Mouse (Mus musculus): ENCODE measurements around the gene Rab21.

Rab21 gene

DNA sequence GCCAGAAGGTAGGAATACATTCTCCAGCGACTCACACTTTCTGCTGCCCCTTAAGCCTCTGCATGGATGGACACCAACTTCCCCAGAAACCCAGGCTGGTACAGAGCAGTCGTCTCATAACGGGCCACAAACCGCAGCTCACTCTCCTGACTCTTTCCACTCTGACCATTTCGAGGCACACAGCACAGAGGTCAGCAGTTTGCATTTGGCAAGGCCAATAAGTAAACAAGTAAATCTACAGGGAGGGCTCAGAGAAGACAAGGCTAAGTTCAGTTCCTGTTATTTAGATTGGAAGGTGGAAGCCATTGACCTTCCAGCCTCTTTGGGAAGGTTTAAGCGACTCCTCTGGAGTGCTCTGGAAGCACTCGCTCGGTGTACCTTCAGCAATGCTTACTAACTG is 26.5 kb downstream of the Rab21 start:
- no peak for DNase-seq (ENCODE audit: low read depth in 2 of 2, low spot score in 2 of 2)

DNA sequence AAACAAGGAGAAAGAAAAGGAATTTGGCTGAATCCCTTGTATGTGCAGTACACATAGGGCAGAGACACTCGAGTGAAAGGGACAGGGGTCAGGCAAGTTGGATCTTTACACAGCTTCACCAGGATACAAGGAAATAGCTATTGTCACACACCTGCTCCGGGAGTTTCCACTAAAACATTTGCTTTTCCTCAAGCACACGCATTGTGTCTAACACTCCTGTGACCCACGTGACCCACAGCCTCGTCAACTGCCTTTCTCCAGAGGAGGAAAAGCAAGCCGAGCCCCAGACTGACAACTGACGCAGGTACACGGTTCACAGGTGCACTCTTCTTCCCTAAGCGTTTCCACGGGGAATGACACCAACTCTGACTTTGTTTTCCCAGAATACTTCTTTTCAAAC is 31.2 kb downstream of the Rab21 start:
- DNase-seq (ENCODE audit: low read depth in 2 of 2, low spot score in 2 of 2) = no peak

DNA sequence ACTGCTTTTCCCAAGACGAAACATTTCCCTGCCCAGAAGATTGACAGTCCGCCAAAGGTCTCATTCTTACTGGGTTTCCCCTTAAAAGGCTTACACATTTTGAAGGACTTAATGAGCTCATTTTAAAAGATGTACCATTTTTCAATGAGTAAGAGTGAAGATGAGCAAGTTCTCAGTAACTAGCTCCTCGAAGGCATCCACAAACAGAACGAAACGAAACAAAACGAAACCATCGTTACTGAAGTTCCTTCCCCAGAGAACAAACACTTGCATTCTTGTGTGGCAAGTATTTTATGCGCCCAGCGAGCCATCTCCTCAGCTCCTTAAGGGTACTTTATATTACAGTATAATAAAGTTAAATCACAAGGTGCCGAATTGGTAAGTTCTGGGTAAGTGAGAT is 34.0 kb downstream of the Rab21 start:
- no peak for DNase-seq (ENCODE audit: low read depth in 2 of 2, low spot score in 2 of 2)

DNA sequence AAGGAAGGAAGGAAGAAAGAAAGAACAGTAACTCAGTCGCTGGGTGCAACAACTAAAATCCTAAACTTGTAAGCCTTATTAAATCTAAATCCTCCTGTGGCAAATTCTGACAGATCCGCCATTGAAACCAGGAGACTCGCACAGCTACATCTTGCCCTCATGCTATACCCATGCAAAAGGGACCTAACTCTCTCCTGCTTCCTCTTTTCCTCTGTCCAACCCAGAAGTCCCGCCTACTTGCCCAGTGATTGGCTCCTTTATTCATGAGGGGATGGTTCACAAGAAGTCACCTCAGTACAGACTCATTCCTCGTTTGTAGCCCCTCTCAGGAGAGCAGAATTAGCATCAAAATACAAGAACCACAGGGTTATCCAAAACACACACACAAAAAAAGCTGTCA is 43.7 kb downstream of the Rab21 start:
- DNase-seq (ENCODE audit: low read depth in 2 of 2, low spot score in 2 of 2) = no peak

DNA sequence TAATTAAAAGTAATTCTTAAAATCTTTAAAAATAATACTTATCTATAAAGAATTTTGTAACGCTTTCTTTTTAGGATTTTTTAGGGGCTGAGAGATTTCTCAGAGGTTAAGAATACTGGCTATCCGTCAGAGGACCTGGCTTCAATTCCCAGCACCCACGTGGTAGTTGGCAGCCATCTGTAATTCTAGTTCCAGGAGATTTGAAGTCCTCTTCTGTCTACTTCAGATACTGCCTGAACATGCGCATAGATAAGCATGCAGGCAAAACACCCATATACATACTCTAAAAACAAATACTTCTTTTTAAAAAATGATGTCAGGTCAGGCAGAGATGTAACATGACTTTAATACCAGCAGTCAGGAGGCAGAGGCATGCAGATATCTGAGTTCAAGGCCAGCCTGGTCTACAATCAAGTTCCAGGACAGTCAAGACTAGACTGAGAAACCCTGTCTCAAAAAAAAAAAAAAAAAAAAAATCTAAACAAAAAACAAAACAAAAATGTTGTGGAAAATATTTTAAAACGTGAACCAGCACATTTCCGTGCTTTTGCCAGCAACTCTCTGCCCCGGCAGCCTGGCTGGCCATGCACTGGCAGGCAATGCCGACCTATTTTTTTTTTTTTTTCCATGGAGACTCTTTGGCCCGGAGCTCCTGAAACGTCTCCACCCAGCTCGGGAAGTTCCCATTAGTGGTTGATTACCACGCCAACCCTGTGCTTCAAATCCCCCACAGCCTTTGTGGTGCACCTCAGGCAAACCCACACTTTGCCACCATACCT is 44.6 kb downstream of the Rab21 start:
- no peak for DNase-seq (ENCODE audit: low read depth in 2 of 2, low spot score in 2 of 2)

DNA sequence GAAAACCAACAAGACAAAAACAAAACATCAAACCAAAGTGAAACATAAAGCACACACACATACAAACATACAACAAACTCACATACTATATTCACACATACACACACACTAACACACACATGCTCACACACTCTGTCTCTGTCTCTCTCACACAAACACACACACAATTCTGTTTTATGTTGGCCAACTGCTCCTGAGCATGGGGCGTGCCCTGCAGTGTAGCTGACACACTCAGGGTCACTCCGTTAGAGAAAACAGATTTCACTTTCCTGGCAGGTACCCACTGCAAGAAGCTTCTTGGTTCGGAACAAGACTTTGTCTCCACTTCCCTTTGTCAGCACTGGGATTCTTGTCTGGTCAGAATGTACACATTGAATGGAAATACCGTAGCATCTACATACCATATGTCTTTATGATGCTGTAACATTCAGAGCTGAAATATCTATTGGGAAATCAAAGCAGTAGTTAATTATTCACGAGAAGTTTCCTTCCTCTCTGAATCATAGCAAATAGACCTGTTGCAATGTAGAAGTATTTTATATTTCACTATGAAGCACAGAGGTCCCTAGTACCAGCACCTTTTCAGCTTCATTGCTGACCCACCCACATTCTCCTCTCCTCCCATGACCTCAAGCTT is 52.4 kb downstream of the Rab21 start:
- DNase-seq (ENCODE audit: low read depth in 2 of 2, low spot score in 2 of 2) = no peak

DNA sequence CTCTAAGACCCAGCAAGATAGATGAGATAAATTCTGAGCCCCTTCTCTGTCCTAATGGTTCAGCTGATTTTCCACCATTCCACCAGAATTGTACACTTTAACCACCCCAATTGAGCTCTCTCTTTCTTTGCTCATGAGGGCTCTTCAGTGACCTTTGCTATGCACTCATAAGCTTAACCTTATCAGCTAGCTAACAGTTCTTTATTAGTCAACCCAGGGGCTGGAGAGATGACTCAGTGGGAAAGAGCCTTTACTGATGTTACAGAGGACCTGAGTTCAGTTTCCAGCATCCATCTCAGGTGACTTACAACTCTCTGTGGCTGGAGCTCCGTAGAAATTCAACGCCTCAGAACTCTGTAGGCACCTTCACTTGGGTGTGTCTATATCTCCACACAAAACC is 53.1 kb downstream of the Rab21 start:
- no peak for DNase-seq (ENCODE audit: low read depth in 2 of 2, low spot score in 2 of 2)

DNA sequence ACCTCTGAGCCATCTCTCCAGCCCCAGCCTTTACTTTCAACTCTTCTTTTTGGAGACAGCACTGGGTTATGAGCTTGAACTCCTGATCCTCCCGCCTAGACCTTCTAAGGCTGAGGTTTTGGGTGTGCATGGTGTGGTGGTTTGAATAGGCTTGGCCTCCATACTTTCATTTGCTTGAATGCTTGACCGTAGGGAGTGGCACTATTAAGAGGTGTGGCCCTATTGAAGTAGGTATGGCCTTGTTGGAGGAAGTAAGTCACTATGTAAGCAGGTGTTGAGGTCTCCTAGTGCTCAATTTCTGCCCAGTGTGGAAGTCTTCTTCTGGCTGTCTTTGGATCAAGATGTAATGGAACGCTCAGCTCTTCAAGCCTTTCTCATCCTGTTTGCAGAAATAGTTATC is 54.0 kb downstream of the Rab21 start:
- no peak for DNase-seq (ENCODE audit: low read depth in 2 of 2, low spot score in 2 of 2)

DNA sequence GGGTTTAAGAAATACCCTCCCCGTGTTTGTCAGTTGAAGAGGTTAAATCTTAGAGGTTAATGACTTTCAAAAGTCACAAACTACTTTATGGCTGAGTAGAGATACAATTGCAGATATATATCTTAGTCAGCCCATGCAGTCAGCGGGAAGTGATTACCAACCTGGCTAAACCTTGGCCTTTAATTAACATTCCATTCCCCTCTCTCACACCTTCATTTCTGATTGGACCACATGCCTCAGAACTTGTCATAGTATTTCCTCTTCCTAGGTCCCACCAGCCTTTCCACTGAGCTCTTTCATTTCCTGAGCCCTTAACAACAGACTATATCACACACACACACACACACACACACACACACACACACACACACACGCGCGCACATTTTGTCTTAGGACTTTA is 59.2 kb downstream of the Rab21 start:
- DNase-seq (ENCODE audit: low read depth in 2 of 2, low spot score in 2 of 2) = no peak

DNA sequence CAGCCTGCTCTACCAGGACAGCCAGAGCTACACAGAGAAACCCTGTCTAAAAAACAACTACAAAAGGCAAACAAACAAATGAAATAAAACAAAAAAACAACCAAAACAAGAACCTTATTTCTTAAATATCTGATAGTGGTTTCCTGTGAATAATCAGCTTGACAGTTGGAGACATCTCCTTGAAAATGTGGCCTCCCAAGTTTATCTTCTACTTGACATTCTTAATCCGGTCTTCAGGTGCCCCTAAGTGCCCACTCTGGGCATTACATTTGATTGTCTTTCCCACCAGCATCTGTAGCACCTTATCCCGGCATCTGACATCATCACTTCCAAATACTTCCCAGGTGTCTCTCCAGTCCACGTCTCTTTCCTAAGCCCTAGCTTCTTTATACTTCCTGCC is 61.9 kb downstream of the Rab21 start:
- DNase-seq (ENCODE audit: low read depth in 2 of 2, low spot score in 2 of 2) = no peak

DNA sequence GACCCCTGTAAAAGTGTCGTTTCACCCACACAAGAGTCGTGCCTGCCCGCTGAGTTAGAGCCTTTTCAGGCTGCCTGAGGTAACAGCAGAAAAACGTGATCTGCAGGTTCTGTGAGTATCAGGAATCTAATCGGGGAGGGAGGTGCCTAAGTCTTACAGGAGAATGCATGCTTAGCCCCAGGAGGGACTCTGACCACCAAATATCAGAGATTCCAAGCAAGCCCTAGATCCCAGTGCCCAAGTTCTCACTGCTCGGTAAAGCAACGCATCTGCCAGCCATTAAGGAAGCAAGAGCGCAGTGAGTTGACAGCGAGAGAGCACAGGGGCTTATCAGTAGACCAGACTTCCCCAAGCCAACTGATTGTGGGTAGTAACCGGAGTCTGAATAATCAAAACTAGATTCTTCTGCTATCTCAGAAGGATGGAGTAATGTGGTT is 63.1 kb downstream of the Rab21 start:
- DNase-seq (ENCODE audit: low read depth in 2 of 2, low spot score in 2 of 2) = no peak

DNA sequence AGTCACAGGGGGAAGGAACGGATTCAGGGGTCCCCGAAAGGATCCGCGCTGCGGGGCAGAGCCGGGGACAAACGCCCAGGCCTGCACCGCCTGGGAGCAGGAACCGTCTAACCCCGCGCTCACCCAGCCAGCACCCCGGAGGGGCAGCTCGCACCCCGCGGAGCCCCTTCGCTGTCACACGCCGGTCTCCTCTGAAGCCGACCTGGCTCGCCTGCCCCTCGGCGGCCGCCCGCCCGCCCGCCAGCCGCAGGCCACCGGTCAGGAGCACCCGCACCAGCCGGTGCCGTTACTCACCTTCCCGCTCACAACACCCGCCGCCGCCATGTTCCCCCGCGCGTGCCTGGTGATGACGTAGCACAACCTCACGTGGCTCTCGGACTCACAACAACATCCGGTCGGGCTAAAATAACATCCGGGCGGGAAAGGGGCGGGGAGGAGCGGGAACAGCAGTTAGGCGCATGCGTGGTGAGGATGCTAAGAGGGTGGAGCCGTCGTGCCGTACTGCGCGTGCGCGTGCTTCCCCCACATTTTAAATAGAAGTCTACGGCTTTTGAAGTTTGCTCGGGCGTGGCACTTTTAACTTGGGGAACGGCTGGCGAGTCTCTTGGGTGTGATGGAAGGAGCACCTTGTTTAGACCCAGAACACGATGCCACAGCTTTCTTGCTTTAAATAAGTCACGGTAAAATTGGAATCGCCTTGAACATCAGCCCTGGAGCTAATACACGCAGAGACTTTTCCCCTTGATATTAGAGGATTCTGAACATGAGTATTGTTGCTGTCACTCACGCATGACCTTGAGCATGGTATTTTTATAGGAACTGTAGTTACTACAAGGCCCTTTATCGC is 64.1 kb downstream of the Rab21 start, which contains the start of gene Tbc1d15:
Gene Tbc1d15 (minus strand): TSS at position 380 of the 847 bp plus-strand sequence.
- DNase-seq (ENCODE audit: low read depth in 2 of 2, low spot score in 2 of 2) = peak; percentile 97 to 99

DNA sequence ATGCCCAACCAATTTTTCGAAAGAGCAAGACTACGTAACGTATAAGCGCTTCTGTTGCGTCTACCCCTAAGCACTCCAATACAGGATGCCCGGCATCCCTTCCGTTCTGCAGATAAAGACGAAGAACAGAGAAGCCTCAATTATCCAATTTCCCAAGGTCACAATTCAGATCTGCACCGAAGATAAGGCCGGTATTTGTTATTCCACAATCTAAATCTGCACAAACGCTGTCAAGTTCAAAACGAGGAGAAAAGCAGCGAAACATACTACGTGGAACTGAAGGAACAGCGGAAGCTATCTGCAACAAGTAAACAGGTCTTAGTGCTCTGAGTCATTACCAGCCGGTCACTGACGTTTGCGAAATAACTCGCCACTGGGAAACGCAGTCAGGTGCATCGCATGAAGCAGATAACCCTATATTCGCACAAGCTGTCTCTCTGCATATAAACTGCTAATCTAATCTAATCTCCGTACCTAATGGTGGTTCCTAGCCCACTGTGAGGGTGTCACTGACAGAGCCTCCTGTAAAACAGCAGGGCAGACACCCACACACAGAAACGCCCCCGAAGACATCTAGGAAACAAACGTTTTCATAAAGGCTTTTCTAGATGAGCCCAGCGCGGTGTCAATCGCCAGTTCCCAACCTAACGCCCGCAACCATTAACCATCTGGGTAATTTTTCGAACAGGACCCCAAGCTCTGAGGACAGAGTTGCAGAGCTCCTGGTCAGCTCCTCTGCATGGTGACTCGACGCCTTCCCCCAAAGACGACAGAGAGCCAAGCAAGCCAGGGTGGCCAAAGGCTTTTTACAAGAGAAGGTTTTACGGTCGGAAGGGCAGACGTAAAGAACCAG is 64.9 kb downstream of the Rab21 start:
- peak; percentile 30 to 38 for DNase-seq (ENCODE audit: low read depth in 2 of 2, low spot score in 2 of 2)

DNA sequence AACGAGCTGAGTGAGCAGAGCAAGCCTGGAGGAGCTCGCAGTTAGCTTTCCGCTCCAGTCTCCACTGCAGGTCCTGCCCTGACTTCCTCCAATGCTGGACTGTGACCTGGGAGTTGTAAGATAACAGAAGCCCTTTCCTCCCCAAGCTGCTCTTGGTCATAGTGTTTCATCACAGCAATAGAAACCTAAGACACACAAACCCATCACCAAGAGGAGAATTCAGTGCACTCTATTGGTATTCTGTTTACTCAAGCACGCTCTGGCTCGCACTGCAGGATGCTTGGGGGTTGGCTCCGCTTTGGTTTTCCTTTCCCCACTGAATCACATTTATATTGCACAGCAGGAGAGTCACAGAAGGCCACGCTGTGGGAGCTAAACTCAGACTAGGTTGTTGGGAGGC is 67.4 kb downstream of the Rab21 start:
- DNase-seq (ENCODE audit: low read depth in 2 of 2, low spot score in 2 of 2) = no peak

DNA sequence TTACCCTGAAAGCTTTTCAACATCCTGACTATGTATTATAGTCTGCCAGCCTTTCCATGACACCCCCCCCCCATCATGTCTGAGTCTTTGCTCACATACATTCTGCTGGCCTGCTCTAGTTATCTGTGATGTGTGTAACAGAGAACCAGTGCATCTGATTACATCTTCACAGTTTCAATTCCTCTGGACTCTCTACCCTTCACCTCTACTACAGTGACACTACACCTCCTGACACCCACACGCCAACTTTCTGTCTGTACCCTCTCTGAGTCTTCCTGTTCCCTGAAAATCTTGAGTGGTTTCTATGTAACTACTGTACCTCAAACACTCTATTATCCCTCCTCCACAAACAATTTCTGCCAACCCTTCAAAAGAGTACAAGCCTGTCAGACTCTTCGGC is 69.9 kb downstream of the Rab21 start:
- no peak for DNase-seq (ENCODE audit: low read depth in 2 of 2, low spot score in 2 of 2)

DNA sequence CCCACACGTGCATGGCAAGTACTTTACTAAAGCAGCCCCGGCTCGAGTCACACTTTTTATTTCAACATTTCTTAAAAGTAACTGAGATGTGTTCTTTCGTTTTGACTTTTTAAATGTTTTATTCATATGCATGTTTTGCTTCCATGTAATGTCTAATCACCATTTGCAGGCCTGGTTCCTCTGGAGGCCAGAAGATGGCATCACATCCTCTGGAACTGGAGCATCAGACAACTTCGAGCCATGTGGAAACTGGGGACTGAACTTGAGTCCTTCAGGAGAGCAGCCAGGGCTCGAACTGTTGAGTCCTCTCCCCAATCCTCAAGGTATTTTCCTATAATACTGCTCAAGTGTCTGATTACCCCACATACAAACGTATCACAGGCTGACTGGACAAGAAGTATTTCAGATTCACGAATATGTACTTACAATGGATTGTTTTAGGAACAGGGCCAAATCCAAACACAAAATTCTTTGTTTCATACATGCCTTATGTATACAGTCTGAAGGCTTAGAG is 74.3 kb downstream of the Rab21 start:
- no peak for DNase-seq (ENCODE audit: low read depth in 2 of 2, low spot score in 2 of 2)

DNA sequence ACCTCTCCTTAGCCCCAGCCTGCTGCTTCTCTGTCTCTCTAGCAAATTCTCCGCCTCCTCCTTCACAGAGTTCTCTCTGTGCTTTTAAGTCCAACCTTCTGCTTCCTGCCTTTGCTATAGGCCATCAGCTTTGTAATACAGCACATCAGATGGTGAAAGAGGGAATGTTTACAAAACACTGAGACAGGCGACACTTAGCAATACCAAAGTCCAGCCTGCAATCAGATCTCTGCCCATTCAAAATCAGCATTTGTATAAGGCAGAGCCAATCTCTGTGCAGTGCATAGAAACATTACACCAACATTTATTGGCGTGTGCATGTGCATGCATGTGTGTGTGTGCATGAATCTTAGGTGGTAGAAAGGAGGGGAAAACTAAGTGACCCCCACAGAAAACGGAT is 77.5 kb downstream of the Rab21 start:
- no peak for DNase-seq (ENCODE audit: low read depth in 2 of 2, low spot score in 2 of 2)

All from CD8-positive naive resting alpha-beta T cell, adult 2 months (primary cell).